Mouse (Mus musculus) layer of hippocampus, adult 11-12 months (tissue): Measurements from ENCODE around the gene Atp6v0a1.
A peak's percentile ranks its signal among the peaks of the same experiment; 100 is the strongest.

Experiments used
- DNase-seq: peaks from one replicate; pipeline ENCODE4 v3.0.0; 2022; ENCODE audit warnings: low spot score

Gene Atp6v0a1

DNA sequence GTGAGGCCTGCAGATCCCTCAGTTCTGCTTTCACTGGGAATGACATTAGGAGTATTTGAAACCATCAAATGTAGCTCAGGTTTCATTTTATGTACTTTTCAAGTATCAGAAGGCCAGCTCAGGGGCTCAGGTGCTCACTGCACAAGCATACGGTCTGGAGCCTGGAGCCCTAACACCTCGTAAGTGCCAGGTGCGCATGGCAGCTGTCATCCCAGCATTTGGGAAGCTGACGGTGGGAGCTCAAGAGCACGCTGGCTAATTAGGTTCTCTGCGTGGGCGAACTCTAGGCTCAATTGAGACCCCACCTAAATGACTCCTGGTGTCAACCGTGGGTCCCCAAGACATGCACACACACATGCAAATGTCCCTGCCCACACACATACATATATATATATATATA is 20.1 kb downstream of the Atp6v0a1 start:
- no peak for DNase-seq

DNA sequence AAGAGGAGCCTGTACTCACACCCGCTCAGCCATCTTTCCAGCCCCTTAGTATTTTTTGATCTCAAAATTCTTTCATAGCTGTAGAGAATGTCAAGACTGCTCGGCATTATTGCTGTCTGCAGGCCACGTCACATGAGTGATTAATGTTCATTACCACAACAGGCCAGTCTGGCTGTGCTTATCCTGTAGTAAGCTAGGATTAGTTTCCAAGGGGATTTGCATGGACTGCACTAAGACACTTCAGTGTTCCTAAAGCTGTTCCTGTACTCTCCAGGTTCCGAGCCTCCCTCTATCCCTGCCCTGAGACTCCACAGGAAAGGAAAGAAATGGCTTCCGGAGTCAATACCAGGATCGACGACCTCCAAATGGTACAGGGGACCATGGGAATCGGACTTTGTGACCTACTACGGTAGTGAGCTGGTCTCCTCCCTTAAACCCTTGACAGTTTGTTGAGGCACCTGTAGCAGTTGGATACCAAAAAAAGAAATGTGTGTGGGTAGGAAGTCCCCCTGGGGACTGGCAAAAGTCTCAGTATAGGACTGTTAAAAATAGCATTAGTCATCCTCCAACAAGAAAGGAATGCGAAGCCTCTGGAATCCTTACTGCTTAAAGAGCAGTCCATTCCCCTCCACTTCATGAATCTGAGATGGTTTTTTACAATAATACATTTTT is 21.0 kb downstream of the Atp6v0a1 start:
- no peak for DNase-seq

DNA sequence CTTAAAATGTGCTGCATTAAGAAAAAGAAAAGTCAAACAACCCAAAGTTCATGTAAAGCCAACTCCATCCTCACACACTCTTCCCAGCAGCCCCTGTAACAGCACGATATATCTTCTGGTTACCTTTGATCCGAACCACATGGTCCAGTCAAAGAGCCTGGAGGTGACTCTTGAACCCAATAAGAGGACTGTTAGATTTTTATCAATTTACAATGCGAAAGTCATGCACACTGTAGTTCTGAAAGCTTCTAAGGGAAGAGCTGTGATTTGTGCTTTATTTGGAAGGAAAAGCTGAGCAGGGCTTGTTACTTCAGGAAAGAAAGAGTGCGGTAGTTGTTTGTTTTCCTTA is 21.5 kb downstream of the Atp6v0a1 start:
- DNase-seq, result no peak

DNA sequence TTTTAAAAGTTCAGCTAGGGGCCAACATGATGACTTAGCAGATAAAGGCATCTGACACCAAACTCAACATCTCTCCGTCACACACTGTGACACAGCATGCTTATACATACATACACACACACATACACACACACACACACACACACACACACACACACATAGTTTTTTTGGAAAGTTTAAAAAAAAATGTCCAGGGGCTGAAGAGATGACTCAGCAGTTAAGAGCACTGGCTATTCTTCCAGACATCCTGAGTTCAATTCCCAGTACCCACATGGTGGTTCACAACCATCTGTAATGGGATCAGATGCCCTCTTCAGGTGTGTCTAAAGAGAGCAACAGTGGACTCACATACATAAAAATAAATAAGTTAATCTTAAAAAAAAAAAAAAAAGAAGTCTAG is 22.2 kb downstream of the Atp6v0a1 start:
- DNase-seq, result no peak

DNA sequence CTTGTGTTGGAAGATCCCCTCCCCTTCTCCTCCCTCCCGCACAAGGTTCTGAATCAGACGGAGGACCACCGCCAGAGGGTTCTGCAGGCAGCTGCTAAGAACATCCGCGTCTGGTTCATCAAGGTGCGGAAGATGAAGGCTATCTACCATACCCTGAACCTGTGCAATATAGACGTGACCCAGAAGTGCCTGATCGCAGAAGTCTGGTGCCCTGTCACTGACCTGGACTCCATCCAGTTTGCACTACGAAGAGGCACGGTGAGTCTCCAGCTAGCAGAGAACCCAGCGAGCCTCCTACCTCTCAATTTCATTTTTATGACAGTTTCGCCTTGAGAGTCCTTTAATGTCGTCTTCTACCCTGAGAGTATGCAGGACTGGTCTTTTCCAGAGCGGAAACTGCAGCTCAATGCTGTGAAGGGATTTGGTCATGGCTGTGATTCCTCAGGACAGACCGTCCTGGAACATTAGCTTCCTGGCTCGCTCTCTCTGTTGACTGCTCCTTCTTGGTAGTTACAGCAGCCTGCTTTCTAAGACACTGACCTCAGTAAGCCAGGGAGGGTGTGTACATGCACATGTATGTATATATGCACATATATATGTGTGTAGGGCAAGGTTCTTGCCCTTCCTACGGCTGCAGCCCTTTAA is 24.7 kb downstream of the Atp6v0a1 start:
- DNase-seq, result no peak

DNA sequence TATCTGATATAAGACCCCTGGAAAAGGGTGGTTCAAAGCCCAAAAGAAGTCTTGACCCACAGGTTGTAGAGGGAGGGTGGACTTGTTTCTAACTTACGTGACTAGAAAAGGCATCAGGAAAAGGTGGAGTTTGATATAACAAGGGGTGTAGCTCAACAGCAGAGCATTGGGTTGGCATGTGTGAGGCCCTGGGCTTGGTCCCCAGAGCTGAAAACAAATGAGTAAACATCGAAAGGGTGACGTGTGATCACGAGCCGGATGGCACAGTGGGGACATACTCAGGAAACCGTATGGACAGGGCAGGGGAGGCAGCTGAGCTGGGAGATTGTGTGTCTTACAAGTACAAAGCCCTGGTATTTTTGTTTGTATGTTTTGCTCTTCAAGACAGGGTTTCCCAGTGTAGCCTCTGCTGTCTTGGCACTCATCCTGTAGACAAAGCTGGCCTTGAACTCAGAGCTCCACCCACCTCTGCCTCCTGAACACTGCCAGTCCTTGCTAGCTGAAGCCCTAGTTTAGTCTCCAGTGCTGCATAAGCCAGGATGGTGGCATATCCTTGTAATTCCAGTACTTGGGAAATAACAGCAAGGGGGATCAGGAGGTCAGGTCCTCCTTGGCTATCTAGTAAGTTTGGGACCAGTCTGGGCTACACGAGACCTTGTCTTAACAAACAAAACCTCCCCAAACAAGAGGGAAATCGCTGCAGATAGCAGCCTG is 25.5 kb downstream of the Atp6v0a1 start:
- no peak for DNase-seq

DNA sequence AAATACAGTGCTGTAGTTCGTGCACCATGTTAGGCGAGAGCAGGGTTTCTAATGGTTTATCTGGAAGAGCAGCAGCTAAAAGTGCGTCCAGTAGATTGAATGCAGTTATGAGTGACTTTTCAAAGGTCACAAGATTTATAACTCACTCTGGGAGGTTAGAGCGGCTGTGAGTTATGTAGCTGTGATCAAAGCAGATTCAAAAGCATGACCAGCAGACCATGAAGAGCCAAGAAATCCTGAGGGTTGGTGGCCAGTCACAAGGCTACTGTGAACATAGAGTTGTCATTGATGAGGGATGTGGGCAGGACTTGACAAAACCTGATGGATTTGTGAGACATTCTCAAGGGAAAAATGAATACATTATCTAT is 26.1 kb downstream of the Atp6v0a1 start:
- DNase-seq, result no peak

DNA sequence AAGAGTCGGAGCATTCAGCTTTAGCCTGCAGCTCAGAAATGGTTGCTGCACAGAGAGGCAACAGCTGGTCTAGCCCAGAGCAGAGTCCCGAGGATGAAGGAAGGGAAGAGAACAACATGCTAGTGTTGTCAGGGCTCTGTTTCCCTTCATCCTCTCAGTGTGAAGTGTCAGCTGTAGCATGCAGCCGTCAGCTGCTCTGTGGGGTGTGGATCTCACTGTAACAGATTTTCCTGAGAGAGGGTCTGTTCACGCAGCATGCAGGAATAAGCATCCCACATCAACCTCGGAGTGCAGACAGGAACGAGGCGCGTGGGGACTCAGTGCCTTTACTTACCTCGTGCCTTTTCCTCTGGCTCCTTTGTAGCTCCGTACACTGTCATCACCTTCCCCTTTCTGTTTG is 28.5 kb downstream of the Atp6v0a1 start:
- no peak for DNase-seq

DNA sequence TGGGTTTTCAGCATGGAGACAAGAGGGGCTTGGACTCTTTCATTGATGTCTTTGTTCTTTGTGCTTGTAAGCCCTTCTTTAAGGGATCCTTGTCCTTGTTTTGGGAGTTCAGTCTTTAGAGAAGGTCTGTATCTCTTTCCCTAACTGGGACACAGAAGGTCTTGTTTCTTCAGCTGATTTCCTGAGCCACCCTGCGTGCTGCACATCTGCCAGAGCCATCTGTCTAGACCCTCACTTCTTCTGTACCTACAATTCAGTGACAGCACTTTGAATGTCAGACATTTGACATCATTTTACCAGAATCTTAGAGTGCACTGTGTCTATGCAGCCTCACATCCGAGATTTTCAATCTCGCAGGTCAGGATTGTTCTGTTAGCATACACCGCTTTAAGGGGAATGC is 36.6 kb downstream of the Atp6v0a1 start:
- DNase-seq, result no peak

DNA sequence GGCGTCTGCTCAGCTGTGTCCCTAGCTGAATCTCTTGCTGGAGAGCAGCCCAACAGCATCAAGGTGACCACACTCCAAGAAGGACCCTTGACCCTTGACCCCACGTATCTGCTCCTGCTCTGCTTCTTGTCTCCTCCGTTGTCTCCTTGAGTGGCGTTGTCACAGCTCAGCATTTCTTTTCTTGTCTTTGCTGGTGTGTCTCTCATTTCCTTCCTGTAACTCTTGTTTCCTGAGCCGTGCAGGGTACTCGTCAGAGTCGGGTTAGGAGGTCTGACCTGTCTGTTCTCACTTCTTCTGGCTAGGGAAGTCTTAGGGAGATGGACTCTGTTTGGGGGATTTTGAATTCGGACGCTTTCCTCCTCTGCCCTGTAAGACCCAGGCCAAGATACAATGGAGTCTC is 37.2 kb downstream of the Atp6v0a1 start:
- no peak for DNase-seq

DNA sequence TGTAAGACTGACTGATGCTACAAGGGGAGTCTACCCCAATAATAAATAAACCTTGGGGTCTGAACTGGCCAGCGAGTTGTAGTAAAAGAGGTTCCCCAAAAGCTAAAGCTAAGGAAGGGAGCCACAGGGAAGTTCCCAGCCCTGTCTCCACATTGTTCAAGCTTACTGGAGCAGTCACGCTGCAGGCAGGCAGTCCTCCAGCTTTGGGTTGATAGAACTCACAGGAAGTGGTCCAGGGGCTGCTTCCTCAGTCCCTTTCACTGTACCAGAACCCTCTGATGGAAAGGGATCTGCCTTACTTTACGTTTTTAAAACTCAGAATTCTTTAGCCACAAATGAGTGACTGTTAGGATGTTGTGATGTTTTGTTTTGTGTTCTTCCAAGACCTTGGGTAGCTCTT is 38.2 kb downstream of the Atp6v0a1 start:
- no peak for DNase-seq

DNA sequence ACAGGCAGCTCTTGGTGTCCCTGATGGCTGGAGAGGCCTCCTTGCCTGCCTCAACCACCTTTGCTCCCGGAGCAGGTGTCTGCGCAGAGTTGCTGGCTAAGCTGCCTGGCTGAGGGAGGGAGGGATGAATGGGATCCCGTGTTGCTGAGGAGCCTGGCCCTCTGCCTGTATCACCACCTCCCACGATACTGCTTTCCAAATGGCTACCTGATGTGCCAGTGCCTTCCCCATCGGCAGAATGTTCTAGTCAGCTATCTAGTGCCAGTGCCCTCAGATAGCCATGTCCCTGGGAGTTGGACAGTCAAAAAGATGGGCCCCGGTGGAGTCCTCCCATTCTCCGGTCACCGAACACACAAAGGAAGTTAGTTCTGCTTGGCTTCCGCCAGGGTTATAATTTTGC is 41.1 kb downstream of the Atp6v0a1 start:
- peak; percentile 66 for DNase-seq

DNA sequence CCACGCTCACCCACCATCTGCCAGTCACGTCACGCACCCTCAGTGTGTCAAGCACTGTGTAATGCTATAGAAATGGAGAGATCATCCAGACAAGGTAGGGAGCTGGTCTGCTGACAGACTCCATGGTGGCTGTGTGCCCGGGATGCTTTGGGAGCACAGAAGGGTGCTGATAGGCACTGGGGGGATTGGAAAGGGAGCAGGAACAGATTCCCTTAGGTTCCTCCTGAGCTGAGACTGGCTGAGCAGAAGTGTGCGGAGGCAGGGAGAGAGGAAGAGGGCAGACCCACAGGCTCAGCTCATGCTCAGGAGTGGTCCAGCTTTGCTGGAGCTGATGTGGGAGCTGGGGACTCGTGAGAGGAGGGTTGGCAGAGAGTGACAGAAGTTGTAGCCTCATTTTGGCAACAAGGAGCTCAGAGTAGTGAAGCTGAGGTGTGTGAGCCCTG is 41.8 kb downstream of the Atp6v0a1 start:
- DNase-seq, result peak; percentile 56

DNA sequence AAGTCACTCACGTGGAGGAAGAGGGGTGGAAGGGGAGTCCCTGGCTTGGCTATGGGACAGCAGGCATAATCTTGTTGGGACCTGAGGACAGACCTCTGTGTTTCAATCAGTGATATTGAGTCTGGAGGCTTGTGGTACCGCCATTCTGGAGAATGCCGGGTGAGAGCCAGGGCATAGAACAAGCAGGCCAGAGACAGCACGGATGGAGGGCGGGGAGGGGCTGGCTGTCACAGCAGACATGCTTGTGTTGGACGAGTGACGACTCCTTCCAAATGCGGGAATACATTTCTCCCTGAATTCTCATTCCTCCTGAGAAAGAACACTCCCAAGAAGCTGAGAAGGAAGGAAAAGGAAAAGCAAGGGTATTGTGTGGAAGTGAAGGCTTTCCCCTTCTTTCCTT is 42.4 kb downstream of the Atp6v0a1 start:
- no peak for DNase-seq

DNA sequence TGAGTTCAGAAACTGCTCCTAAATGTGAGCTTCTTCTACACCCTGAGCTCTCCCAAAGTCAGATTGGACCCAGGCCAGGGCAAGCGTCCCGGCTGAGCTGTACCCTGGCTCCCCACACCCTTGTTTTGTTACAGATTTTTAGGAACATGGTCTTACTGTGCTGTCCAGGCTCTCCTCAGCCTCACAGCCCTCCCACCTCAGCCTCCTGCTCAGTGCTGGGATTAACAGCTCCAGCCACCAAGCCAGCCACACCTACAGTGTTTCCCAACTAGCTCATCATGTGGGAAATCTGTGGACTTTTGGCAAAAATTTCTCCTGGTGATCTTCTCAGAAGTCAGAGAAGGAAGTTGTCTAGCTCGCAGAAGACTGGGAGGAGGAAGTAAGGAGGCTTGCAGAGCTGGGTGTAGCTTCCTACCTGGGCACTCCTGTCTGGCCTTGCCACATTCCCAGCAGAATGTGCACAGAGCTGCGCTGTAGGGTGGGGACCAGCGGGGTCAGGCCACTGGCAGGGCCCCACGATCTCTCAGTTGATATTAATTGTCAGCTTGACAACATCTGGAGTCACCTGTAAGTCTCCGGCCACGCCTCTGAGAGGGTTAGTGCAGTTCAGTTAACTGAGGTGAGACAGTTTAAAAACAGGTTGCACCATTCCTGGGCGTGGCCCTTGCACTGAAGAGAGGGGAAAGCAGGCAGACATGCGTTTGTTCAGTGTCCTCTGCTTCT is 43.7 kb downstream of the Atp6v0a1 start:
- DNase-seq, result no peak

DNA sequence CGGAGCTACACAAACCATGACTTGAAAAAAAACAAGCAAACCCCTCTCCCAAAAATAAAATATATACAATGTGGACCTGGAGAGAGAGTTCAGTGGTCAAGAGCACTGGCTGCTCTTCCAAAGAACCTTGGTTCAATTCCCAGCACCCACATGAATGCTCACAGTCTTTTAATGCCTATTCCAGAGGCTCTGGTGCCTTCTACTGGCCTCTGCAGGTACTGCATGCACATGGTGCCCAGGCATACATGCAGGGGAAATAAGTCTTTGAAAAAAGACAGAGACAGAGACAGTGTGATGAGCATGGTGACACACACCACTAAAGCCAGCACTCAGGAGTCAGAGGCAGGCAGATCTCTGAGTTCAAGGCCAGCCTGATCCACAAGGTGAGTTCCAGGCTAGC is 44.7 kb downstream of the Atp6v0a1 start:
- no peak for DNase-seq

DNA sequence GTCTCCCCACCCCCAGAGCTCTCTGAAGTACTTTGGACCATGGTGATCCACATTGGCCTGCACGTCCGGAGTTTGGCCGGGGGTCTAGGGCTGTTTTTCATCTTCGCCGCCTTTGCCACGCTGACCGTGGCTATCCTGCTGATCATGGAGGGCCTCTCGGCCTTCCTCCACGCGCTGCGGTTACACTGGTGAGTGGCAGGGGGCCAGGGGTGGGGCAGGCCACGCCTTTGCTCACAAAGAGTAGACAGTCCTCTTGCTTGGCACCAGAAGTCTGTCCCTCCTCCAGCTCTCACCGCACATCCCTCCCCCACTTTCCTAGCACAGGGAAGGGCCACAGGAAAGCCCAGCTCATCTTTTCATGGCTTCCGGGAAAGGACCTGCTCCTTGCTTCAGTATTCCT is 46.2 kb downstream of the Atp6v0a1 start:
- DNase-seq, result no peak

DNA sequence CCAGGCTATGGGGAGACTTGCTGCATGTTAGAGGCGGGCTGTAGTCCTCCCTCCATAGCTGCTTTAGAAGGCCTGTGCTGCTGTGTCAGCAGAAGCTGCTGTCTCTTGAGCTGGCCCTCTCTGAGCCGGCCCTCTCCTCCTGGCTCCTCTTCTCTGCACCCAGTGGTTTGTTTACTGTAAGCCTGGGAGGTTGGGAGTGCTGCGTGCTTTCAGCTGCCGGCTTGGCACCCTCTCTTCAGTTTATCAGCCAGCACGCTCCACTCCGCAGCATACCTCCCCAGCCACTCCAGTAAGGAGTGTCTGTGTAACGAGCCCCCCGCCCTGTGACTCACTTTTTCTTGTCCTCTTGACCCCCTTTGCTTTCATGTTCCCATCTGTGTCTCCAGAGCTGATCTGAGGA is 47.6 kb downstream of the Atp6v0a1 start:
- no peak for DNase-seq

DNA sequence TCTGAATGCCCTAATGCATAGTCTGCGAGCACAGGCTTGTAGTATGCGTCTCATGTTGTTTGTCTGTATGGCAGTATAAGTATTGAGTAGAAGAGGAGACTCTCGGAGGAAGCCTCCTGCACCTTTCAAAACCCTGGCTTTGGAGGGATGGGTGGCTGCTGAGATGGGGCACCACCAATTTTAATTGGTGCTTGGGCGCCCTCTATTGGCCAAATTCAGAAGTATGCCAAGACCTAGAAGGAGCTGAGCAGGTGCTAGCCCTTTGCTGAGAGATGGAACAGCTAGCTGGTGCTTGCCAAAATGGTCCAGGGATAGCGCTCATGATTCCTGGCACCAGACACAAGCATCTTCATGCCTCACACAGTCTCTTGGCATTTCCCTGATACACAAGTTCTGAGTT is 48.6 kb downstream of the Atp6v0a1 start:
- DNase-seq, result peak; percentile 87

DNA sequence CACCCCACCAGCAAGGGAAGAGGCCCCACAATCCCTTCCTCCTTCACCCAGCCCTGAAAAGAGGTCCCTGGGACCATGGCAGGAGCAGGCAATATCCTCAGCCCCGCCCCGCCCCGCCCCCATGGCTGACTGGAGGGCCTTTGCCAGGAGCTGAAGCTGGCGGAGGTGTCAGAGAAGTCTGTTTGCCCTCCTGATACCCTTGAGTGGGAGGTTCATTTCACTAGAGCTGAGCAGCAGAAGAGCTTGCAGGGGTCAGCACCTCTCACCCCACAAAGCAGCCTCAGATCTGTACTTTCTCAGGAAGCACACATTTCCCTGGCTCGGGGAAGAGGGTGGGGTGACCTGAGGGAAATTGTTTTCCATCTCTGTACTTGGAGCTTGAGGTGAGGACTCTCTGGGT is 49.5 kb downstream of the Atp6v0a1 start:
- no peak for DNase-seq

DNA sequence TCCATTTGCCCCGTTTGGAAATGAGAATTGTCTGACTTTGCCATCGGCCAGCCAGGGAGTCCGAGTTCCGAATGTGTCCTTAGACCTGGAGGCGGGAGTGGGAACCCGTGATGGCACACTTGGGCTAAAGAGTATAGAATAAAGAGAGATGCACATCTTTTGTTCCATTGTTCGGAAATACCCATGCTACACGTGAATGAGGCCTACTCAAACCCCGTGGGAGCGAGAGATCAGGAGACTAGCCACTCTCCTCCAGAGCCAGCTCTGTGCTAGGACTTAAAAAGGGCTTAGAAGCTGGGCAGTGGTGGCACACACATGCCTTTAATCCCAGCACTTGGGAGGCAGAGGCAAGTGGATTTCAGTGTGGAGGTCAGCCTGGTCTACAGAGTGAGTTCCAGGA is 50.2 kb downstream of the Atp6v0a1 start:
- no peak for DNase-seq

DNA sequence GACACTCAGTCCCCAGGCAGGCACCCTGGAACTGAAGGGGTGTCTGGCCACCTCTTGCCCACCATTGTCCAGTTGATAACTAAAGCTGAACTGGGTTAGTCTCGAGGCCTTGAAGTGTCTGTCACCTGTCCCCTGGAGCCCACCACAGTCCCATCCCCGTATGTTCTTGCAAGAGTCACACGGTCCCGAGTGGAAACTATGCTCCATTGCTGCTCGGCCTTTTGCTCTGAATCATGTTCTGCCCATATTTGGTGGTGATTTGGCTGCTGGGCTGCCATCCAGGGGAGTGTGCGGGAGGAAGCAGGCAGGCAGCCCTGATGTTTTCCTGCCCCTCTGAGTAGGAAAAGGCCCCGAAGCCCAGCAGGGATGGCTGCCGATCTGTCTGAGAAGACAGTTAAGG is 50.9 kb downstream of the Atp6v0a1 start:
- peak; percentile 64 for DNase-seq

DNA sequence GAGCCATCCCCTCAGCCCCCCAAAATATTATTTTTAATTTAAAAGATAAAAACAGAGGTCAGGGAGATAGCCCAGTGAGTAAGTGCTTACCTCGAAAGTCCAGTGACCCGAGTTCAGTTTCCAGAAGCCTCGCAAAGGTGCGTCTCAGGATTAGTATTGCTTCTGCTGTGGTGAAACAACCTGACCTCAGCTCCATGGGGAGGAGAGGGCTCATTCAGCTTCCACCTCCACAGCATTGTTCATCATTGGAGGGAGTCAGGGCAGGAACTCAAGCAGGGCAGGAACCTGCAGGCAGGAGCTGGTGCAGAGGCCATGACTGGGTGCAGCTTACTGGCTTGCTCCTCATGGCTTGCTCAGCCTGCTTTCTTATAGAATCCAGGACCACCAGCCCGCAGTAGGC is 51.8 kb downstream of the Atp6v0a1 start:
- DNase-seq, result no peak
